Mouse (Mus musculus): ENCODE data around the gene Aven. TPM values are rescaled to one million over a fixed set of nuclear protein-coding genes. Genes with fewer than 3 reads are reported as not detected.
A peak's percentile ranks its signal among the peaks of the same experiment; 100 is the strongest.

The Aven gene
- polyA plus RNA-seq, 1 experiment from 2014 or later = 7.6 TPM

- Histone ChIP-seq H3K4me2 (no peak overlapping the region), H3K4me3 (ENCODE audit: low read depth, low read length) (no peak overlapping the region), H3K27me3 (ENCODE audit: control insufficient read depth, insufficient read depth, low read length) (no peaks in the 10 kb centered on the region), H3K9ac (ENCODE audit: low read depth, low read length) (no peak overlapping the region), H3K27ac (ENCODE audit: low read depth, low read length) (no peak overlapping the region), H3K36me3 (ENCODE audit: control insufficient read depth, insufficient read depth, low read length) (no peaks in the 10 kb centered on the region), H3K9me3 (replicated peaks; ENCODE audit: control insufficient read depth, low read length) (no peaks in the 10 kb centered on the region), H3K4me1 (ENCODE audit: control insufficient read depth, insufficient read depth, low read length) (no peaks in the 10 kb centered on the region)
- 0% methylated on average over 2 of the region's 2 CpGs for WGBS (ENCODE audit: insufficient replicate concordance)
- no peak for ATAC-seq (replicated peaks; ENCODE audit: insufficient number of reproducible peaks, low FRiP score, low TSS enrichment)
Observed at GRCm38 (mm10) chr2:112481564-112481963, 11.2 kb upstream of the Aven start.

DNA sequence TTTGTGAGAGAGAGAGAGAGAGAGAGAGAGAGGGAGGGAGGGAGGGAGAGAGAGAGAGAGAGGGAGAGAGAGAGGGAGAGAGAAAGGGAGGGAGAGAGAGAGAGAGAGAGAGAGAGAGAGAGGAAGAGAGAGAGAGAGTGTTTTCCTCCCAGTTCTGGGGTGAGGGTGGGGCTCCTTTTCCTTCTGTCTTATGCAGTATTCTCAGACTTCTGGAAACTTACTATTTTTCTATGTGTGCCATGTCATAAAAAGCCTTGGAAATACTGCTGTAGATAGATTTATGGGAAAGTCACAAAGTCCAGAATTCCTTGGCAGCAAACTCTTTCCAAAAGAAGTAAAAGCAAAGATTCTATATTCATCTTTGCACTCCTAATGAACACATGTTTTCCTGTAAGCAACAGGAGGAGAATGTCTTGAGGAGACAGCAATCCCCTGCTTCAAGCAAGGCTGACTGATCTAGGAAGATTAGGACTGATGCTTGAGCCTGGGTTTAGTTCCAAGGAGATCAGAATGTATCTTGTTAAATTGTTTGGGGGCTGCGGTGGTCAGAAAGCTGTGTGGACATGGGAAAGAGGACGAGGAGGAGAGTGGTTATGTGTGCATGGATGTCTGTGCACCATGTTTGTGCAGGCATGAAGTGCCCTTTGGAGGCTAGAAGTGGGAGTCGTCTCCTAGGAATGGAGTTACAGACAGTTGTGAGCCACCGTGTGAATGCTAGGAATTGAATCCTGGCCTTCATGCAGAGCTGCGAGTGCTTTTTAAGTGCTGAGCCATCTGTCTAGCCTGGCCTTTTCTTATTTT is 10.0 kb upstream of the Aven start:
- no peak for ATAC-seq (replicated peaks; ENCODE audit: insufficient number of reproducible peaks, low FRiP score, low TSS enrichment)
- Histone ChIP-seq H3K4me3 (ENCODE audit: low read depth, low read length) (no peak overlapping the region), H3K9me3 (replicated peaks; ENCODE audit: control insufficient read depth, low read length) (no peaks in the 10 kb centered on the region), H3K4me2 (no peak overlapping the region), H3K36me3 (ENCODE audit: control insufficient read depth, insufficient read depth, low read length) (no peaks in the 10 kb centered on the region), H3K9ac (ENCODE audit: low read depth, low read length) (no peak overlapping the region), H3K4me1 (ENCODE audit: control insufficient read depth, insufficient read depth, low read length) (no peaks in the 10 kb centered on the region), H3K27ac (ENCODE audit: low read depth, low read length) (no peak overlapping the region), H3K27me3 (ENCODE audit: control insufficient read depth, insufficient read depth, low read length) (no peaks in the 10 kb centered on the region)
- WGBS (ENCODE audit: insufficient replicate concordance) = 75% methylated on average over 5 of the region's 5 CpGs

GRCm38 (mm10) chr2:112483334-112483651 is 9.5 kb upstream of the Aven start:
- Histone ChIP-seq H3K4me3 (ENCODE audit: low read depth, low read length) (no peak overlapping the region), H3K9me3 (replicated peaks; ENCODE audit: control insufficient read depth, low read length) (no peaks in the 10 kb centered on the region), H3K27me3 (ENCODE audit: control insufficient read depth, insufficient read depth, low read length) (no peaks in the 10 kb centered on the region), H3K36me3 (ENCODE audit: control insufficient read depth, insufficient read depth, low read length) (no peaks in the 10 kb centered on the region), H3K27ac (ENCODE audit: low read depth, low read length) (no peak overlapping the region), H3K9ac (ENCODE audit: low read depth, low read length) (no peak overlapping the region), H3K4me1 (ENCODE audit: control insufficient read depth, insufficient read depth, low read length) (no peaks in the 10 kb centered on the region), H3K4me2 (no peak overlapping the region)
- 65% methylated on average over 2 of the region's 2 CpGs for whole genome bisulfite sequencing (ENCODE audit: insufficient replicate concordance)
- no peak for ATAC-seq (replicated peaks; ENCODE audit: insufficient number of reproducible peaks, low FRiP score, low TSS enrichment)

DNA sequence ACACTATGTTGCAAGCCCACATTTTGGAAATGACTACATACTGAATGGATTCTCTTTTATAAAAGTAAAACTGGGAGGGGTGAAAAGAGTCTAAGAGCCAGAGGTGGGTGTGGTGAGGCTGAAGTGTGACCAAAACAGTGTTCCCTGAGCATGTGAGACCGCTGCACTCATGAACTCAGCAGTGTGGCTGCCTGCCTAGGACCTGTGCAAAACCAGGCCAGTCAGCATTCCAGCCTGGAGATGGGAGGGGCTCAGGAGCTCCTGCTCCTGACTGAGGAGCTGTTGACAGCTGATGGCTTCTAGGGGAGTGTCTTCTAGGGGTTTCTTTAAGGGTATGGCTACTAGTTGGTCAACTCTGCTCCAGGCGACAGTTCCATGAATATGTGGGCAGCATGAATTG is 7.9 kb upstream of the Aven start:
- H3K27me3 ChIP-seq (ENCODE audit: control insufficient read depth, insufficient read depth, low read length) = no peaks in the 10 kb centered on the region
- H3K4me3 ChIP-seq (ENCODE audit: low read depth, low read length) = no peak overlapping the region
- H3K9me3 ChIP-seq (replicated peaks; ENCODE audit: control insufficient read depth, low read length) = no peaks in the 10 kb centered on the region
- no peaks in the 10 kb centered on the region for H3K4me1 ChIP-seq (ENCODE audit: control insufficient read depth, insufficient read depth, low read length)
- peak; percentile 65 for ATAC-seq (replicated peaks; ENCODE audit: insufficient number of reproducible peaks, low FRiP score, low TSS enrichment)
- H3K36me3 ChIP-seq (ENCODE audit: control insufficient read depth, insufficient read depth, low read length) = no peaks in the 10 kb centered on the region
- WGBS (ENCODE audit: insufficient replicate concordance) = 26% methylated on average over 2 of the region's 2 CpGs
- H3K4me2 ChIP-seq = no peak overlapping the region
- H3K9ac ChIP-seq (ENCODE audit: low read depth, low read length) = no peak overlapping the region
- H3K27ac ChIP-seq (ENCODE audit: low read depth, low read length) = no peak overlapping the region

DNA sequence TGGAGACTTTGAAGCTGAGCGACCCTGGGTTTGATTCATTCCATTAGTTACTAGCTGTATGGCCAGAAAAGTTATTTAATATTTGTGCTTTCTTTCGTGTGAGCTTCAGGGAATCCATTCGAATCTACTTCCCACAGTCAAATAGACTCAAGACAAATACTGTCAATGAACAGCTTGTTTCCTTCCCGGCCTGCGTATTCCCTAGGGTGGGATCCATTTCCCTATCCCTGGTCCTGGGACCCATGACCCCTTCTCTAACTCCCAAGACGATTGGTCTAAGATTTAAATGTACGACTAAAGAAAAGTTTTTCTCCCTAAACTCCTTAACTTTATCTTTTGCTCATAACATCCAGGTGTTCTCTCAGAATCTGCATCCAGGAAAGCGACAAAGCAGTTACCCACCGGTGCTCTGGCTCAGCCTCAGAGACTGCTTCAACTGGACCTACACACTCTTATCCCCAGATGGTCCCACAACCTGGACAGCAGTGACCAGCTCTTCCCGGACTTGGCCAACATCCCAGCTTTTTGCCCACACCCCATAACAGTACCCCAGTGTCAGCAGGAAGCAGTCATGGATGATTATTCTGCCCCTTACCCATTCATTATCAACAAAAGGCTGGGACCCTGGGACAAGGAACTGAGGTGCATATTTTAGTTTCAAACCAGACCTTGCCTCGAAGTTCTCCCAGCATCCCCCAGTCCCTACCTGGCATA is 2.1 kb upstream of the Aven start:
- WGBS (ENCODE audit: insufficient replicate concordance) = 80% methylated on average over 11 of the region's 11 CpGs
- peaks cover 4% of the 10 kb centered on the region; the same call in 1 of the 2 replicates for H3K4me1 ChIP-seq (ENCODE audit: control insufficient read depth, insufficient read depth, low read length)
- H3K4me2 ChIP-seq = no peak overlapping the region
- no peaks in the 10 kb centered on the region for H3K36me3 ChIP-seq (ENCODE audit: control insufficient read depth, insufficient read depth, low read length)
- no peaks in the 10 kb centered on the region for H3K27me3 ChIP-seq (ENCODE audit: control insufficient read depth, insufficient read depth, low read length)
- no peaks in the 10 kb centered on the region for H3K9me3 ChIP-seq (replicated peaks; ENCODE audit: control insufficient read depth, low read length)
- no peak for ATAC-seq (replicated peaks; ENCODE audit: insufficient number of reproducible peaks, low FRiP score, low TSS enrichment)
- no peak overlapping the region for H3K4me3 ChIP-seq (ENCODE audit: low read depth, low read length)
- no peak overlapping the region for H3K9ac ChIP-seq (ENCODE audit: low read depth, low read length)
- H3K27ac ChIP-seq (ENCODE audit: low read depth, low read length) = no peak overlapping the region

- H3K9me3 ChIP-seq (replicated peaks; ENCODE audit: control insufficient read depth, low read length) = no peaks in the 10 kb centered on the region
- no peak for ATAC-seq (replicated peaks; ENCODE audit: insufficient number of reproducible peaks, low FRiP score, low TSS enrichment)
- no peaks in the 10 kb centered on the region for H3K36me3 ChIP-seq (ENCODE audit: control insufficient read depth, insufficient read depth, low read length)
- H3K27ac ChIP-seq (ENCODE audit: low read depth, low read length) = no peak overlapping the region
- no peaks in the 10 kb centered on the region for H3K27me3 ChIP-seq (ENCODE audit: control insufficient read depth, insufficient read depth, low read length)
- no peak overlapping the region; the same call in 1 of the 2 replicates for H3K4me2 ChIP-seq
- H3K9ac ChIP-seq (ENCODE audit: low read depth, low read length) = no peak overlapping the region
- 74% methylated on average over 5 of the region's 5 CpGs for WGBS (ENCODE audit: insufficient replicate concordance)
- H3K4me3 ChIP-seq (ENCODE audit: low read depth, low read length) = no peak overlapping the region
- H3K4me1 ChIP-seq (ENCODE audit: control insufficient read depth, insufficient read depth, low read length) = peaks cover 4% of the 10 kb centered on the region; the same call in 1 of the 2 replicates
Observed at GRCm38 (mm10) chr2:112491629-112492028, 1.1 kb upstream of the Aven start.

DNA sequence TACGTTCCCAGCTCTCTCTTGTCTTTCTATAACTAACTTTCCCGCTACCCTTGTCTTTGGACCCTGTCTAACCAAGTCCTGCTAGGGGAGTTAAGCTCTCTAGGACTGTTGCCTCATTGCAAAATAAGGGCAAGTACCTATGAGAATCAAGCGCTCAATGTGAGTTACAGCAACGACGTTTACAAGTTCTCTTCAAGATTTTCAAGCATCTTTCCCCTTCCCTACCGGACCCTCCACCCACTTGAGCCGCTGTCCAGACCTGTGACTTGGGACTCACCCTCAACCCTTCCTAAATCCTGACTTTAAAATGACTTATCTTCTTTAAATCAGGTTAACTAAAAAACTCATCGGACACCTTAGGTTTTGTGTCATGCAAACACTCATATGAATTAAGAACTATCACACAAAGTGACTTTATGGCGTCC is 321 bp upstream of the Aven start:
- no peaks in the 10 kb centered on the region for H3K9me3 ChIP-seq (replicated peaks; ENCODE audit: control insufficient read depth, low read length)
- H3K9ac ChIP-seq (ENCODE audit: low read depth, low read length) = peak overlapping the region; percentile 98
- H3K4me3 ChIP-seq (ENCODE audit: low read depth, low read length) = peak overlapping the region; percentile 83
- 10% methylated on average over 9 of the region's 9 CpGs for WGBS (ENCODE audit: insufficient replicate concordance)
- no peaks in the 10 kb centered on the region for H3K36me3 ChIP-seq (ENCODE audit: control insufficient read depth, insufficient read depth, low read length)
- ATAC-seq (replicated peaks; ENCODE audit: insufficient number of reproducible peaks, low FRiP score, low TSS enrichment) = 0 out of 2 replicates have a peak, but pooled peaks have one; percentile 7
- H3K27me3 ChIP-seq (ENCODE audit: control insufficient read depth, insufficient read depth, low read length) = no peaks in the 10 kb centered on the region
- peak overlapping the region; percentile 99 for H3K27ac ChIP-seq (ENCODE audit: low read depth, low read length)
- peak overlapping the region; percentile 84 for H3K4me2 ChIP-seq
- peaks cover 4% of the 10 kb centered on the region; the same call in 1 of the 2 replicates for H3K4me1 ChIP-seq (ENCODE audit: control insufficient read depth, insufficient read depth, low read length)

- peak overlapping the region; percentile 83 for H3K4me3 ChIP-seq (ENCODE audit: low read depth, low read length)
- ATAC-seq (replicated peaks; ENCODE audit: insufficient number of reproducible peaks, low FRiP score, low TSS enrichment) = no peak
- no peaks in the 10 kb centered on the region for H3K9me3 ChIP-seq (replicated peaks; ENCODE audit: control insufficient read depth, low read length)
- H3K9ac ChIP-seq (ENCODE audit: low read depth, low read length) = peak overlapping the region; percentile 98
- peak overlapping the region; percentile 84 for H3K4me2 ChIP-seq
- H3K27me3 ChIP-seq (ENCODE audit: control insufficient read depth, insufficient read depth, low read length) = no peaks in the 10 kb centered on the region
- H3K27ac ChIP-seq (ENCODE audit: low read depth, low read length) = peak overlapping the region; percentile 99
- WGBS (ENCODE audit: insufficient replicate concordance) = 37% methylated on average over 11 of the region's 11 CpGs
- peaks cover 7% of the 10 kb centered on the region; the same call in 1 of the 2 replicates for H3K4me1 ChIP-seq (ENCODE audit: control insufficient read depth, insufficient read depth, low read length)
- H3K36me3 ChIP-seq (ENCODE audit: control insufficient read depth, insufficient read depth, low read length) = no peaks in the 10 kb centered on the region
Observed at GRCm38 (mm10) chr2:112493539-112494260, 936 bp downstream of the Aven start.
